In the genomic region with DNA sequence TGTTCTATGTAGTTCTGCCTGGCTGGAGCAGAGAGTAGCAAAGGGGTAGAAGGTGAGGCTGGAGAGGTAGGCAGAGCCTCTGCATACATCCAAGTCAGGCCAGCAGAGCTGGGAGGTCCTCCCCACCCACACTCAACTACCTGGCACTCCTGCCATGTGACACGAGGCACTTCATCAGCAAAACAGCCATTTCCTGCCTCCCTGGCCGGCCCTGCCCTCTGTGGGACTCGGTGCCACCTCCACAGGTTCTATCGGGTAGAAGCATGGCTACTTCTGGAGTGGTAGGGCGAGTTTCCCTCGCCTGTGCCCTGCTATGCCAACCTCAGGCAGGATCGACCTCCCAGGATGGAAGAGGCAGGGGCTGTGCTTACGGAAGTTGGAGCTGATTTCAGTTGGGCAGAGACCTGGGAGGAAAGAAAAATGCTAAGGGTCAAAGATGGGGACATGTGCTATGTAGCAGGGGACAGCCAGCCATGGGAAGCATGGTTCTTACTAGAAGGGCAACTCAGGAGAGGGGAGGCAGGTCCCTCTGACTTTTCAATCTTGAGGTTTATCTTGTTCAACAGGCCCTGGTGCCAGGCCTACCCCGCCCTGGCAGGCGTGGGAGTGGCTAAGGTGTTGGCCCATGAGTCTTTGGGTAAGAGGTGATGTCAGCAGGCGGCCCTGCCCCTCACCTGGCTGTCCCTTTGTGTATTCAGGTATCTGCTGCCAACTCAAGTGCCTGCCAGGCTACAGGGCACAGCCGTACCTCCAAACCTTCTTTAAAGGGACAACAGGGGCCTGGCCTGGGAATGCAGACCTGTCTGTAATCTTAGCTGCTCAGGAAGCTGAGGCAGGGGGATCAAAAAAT, we compare ENCODE assay signal across 9 mouse cellular contexts. TPM values are rescaled to one million over a fixed set of nuclear protein-coding genes. Genes with fewer than 3 reads are reported as not detected.
A peak's percentile ranks its signal among the peaks of the same experiment; 100 is the strongest.
DNase-seq lines count a peak whose midpoint lies in the region; ATAC-seq lines count a peak whose summit lies in the region.
"Had no signal": no experiment of that assay in that cellular context is flagged by ENCODE, and none has a peak within 500 bp of the region (broad histone marks: within the 10 kb centered on the region; RNA-seq: fewer than 3 reads in every experiment).

No protein-coding gene starts in this region.

- peak; percentile 7 for DNase-seq in c-Kit-positive CD71-positive TER-119-positive erythroid progenitor cells, embryonic 14.5 days (ENCODE audit: low spot score)
- peak; percentile 92 to 95 for DNase-seq in lung, adult 18-20 months
- peak; percentile 51 for DNase-seq in ovary, postnatal 36 days (ENCODE audit: low spot score)
- no peak for DNase-seq in frontal cortex, postnatal 10 days (ENCODE audit: low spot score in 2 of 2)
- no peak for DNase-seq in thymus, adult 18-20 months
- DNase-seq in spleen, adult 18-20 months: no peak
- DNase-seq: cerebellum, postnatal 25 days; gastrocnemius, adult 2 months had no signal

- peak; percentile 64 for ATAC-seq in erythroid progenitor cell, adult 5-6 weeks (replicated peaks; ENCODE audit: low FRiP score, poor library complexity, severe bottlenecking)

RNA-seq across cellular contexts. Expression of a gene that starts 6.5 kb away (rescaled TPM):
- total RNA-seq in erythroid progenitor cell, adult 5-6 weeks (2015; ENCODE audit: low replicate concordance): 1.4 and 2.5 TPM in 2 replicates
- 1.1 and 3.1 TPM in 2 replicates for total RNA-seq in erythroid progenitor cell, adult 5-6 weeks (2017; ENCODE audit: low replicate concordance)

Comparison
In these comparisons a context has a peak if more than half of its experiments do, and no peak if none do; other contexts are left out.
1. DNase-seq: peak in c-Kit-positive CD71-positive TER-119-positive erythroid progenitor cells, embryonic 14.5 days (single experiment), lung, adult 18-20 months (2 of 2) and ovary, postnatal 36 days (single experiment); none in frontal cortex, postnatal 10 days (0 of 2), thymus, adult 18-20 months (0 of 2) and spleen, adult 18-20 months (0 of 2).